Mouse (Mus musculus) midbrain, embryonic 11.5 days (tissue): ENCODE data around the gene Herc3. TPM values are rescaled to one million over a fixed set of nuclear protein-coding genes. Genes with fewer than 3 reads are reported as not detected.

Source experiments
- ATAC-seq: fragments of 200-750 bp; cut with Nextera tagmentation; 2 replicates; pipeline ENCODE4 v1.8.0; 2017; ENCODE audit warnings: moderate TSS enrichment, moderate library complexity; ENCODE audit not compliant: low FRiP score
- DNase-seq: peaks from one replicate; pipeline ENCODE4 v3.0.0; 2015; ENCODE audit warnings: low spot score; ENCODE audit errors: missing footprints
- H3K27ac ChIP-seq: fragments of 300-500 bp; sonication (generic); 2 replicates; pipeline ENCODE4 v1.5.1; 2014; ENCODE audit warnings: low read depth, low read length
- H3K27me3 ChIP-seq: fragments of 300-500 bp; sonication (generic); 2 replicates; pipeline ENCODE4 v1.6.1; 2014; ENCODE audit warnings: mild to moderate bottlenecking, low read length, moderate library complexity, mixed read lengths; ENCODE audit not compliant: control insufficient read depth, insufficient read depth
- H3K36me3 ChIP-seq: fragments of 300-500 bp; sonication (generic); 2 replicates; pipeline ENCODE4 v1.6.1; 2014; ENCODE audit warnings: mild to moderate bottlenecking, low read length, moderate library complexity, mixed read lengths; ENCODE audit not compliant: control insufficient read depth, insufficient read depth
- H3K4me1 ChIP-seq: fragments of 300-500 bp; sonication (generic); 2 replicates; pipeline ENCODE4 v1.6.1; 2014; ENCODE audit warnings: low read length; ENCODE audit not compliant: control insufficient read depth, insufficient read depth
- H3K4me2 ChIP-seq: fragments of 300-500 bp; sonication (generic); 2 replicates; pipeline ENCODE4 v1.6.1; 2014; ENCODE audit warnings: mild to moderate bottlenecking, moderate library complexity
- H3K4me3 ChIP-seq: fragments of 300-500 bp; sonication (generic); 2 replicates; pipeline ENCODE4 v1.5.1; 2014; ENCODE audit warnings: low read depth, low read length
- H3K9ac ChIP-seq: fragments of 300-500 bp; sonication (generic); 2 replicates; pipeline ENCODE4 v1.6.1; 2014; ENCODE audit warnings: low read length
- H3K9me3 ChIP-seq: fragments of 300-500 bp; sonication (generic); 2 replicates; pipeline ENCODE4 v1.6.1; 2016; ENCODE audit warnings: low read length; ENCODE audit not compliant: control insufficient read depth
- WGBS: fragments of 180-500 bp; shearing (Covaris S2); extraction: QIAGEN DNeasy Blood & Tissue Kit; methylation state at CpG from one replicate; pipeline ENCODE4 v1.1.7; 2014; 5-methylcytosine and 5-hydroxymethylcytosine counted together
- polyA plus RNA-seq: library from polyadenylated mRNA; unstranded; fragments of >200 nt; fragmentation: Nextera tagmentation; extraction: Ambion mirVana; gene quantifications from 2 replicates; pipeline ENCODE4 v1.2.1, GENCODE M21; 2014

Gene Herc3
- polyA plus RNA-seq, 1 experiment from 2014 or later, result 8.7 TPM

DNA sequence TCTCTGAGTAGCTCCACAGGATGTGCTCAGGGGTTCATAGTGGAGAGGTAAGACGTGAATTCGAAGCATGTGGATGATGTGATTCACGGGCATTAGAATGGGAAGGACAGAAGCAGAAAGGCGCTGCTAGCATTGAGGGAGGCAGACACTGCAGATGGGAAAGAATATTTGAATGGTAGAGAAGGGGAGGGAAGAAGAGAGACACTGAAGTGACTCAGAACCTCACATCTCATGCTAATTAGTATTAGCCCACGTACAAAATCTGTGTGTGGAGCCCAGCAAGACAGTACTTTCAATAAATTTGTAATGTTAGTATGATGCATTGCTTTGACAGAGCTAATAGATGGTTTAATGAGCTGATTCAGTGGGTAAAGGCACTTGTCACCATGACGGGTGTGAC lies 89.5 kb downstream of the Herc3 start:
- Histone ChIP-seq H3K9me3 (no peaks in the 10 kb centered on the region), H3K36me3 (no peaks in the 10 kb centered on the region), H3K4me2 (no peak overlapping the region), H3K27me3 (no peaks in the 10 kb centered on the region), H3K9ac (no peak overlapping the region), H3K4me1 (no peaks in the 10 kb centered on the region), H3K27ac (no peak overlapping the region), H3K4me3 (no peak overlapping the region)
- 83% methylated on average over 6 of the region's 6 CpGs for WGBS
- ATAC-seq (no peak), DNase-seq (peak; percentile 21)

DNA sequence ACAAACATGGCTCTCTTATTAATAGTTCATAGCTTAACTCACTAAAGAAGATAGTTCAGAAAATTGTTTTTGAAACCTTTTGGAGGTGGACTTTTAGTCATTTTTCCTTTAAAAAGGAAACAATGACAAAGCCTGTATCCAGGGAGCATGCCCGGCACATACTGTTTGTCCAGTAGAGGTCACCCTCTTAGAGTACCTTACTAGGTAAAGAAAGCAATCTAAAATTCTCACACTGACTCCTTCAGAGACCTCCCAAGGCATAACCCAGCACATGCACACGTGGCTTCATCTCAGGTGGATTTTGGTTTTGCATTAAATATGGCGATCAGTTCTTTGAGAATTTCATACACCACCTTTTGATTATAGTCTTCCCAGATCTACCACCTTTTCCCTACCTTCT lies 90.4 kb downstream of the Herc3 start:
- H3K4me2 ChIP-seq, result no peak overlapping the region
- DNase-seq (peak; percentile 77), ATAC-seq (peak; percentile 70; the same call in 1 of the 2 replicates)
- no peaks in the 10 kb centered on the region for H3K9me3 ChIP-seq
- no peak overlapping the region for H3K27ac ChIP-seq
- no peak overlapping the region for H3K4me3 ChIP-seq
- H3K4me1 ChIP-seq, result no peaks in the 10 kb centered on the region
- no peaks in the 10 kb centered on the region for H3K27me3 ChIP-seq
- H3K9ac ChIP-seq, result no peak overlapping the region
- WGBS, result 51% methylated on average over 3 of the region's 3 CpGs
- H3K36me3 ChIP-seq, result no peaks in the 10 kb centered on the region

DNA sequence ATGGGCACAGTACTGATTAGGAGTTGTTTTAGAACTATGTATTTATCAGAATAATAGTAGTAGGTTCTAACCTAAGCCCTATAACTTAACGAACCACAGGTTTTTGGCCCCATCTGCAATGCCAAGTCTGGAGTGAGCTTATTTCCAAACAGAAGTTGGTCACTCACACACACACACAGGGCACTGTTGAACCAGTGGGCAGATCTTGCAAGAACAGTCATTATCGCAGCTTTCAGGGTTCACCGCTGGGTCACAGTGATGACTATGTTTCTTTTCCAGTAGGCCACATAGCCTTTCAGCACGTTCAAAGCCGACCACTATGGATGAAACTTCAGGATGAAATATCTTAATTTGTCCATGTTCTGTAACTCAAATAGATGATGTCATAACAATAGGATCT lies 91.2 kb downstream of the Herc3 start:
- Histone ChIP-seq H3K27ac (no peak overlapping the region), H3K9me3 (no peaks in the 10 kb centered on the region), H3K4me1 (no peaks in the 10 kb centered on the region), H3K36me3 (no peaks in the 10 kb centered on the region), H3K27me3 (no peaks in the 10 kb centered on the region), H3K4me3 (no peak overlapping the region), H3K9ac (no peak overlapping the region), H3K4me2 (no peak overlapping the region)
- 91% methylated on average over 5 of the region's 5 CpGs for WGBS
- DNase-seq (peak; percentile 60), ATAC-seq (no peak)

GRCm38 (mm10) chr6:58927881-58928280 lies 96.6 kb downstream of the Herc3 start:
- 63% methylated on average over 2 of the region's 2 CpGs for WGBS
- Histone ChIP-seq H3K36me3 (no peaks in the 10 kb centered on the region), H3K27me3 (no peaks in the 10 kb centered on the region), H3K9me3 (no peaks in the 10 kb centered on the region), H3K4me1 (peaks cover 11% of the 10 kb centered on the region), H3K9ac (no peak overlapping the region), H3K4me2 (no peak overlapping the region), H3K27ac (no peak overlapping the region), H3K4me3 (no peak overlapping the region)
- ATAC-seq (no peak), DNase-seq (no peak)

- H3K4me1 ChIP-seq, result peaks cover 19% of the 10 kb centered on the region
- ATAC-seq, result no peak
- WGBS, result 92% methylated on average over 9 of the region's 9 CpGs
- no peak overlapping the region for H3K9ac ChIP-seq
- H3K9me3 ChIP-seq, result no peaks in the 10 kb centered on the region
- no peak overlapping the region for H3K27ac ChIP-seq
- H3K4me2 ChIP-seq, result no peak overlapping the region
- H3K4me3 ChIP-seq, result no peak overlapping the region
- H3K27me3 ChIP-seq, result no peaks in the 10 kb centered on the region
- H3K36me3 ChIP-seq, result no peaks in the 10 kb centered on the region
- DNase-seq, result peak; percentile 26
These were observed 98.7 kb downstream of the Herc3 start for GRCm38 (mm10) chr6:58929911-58930431.

DNA sequence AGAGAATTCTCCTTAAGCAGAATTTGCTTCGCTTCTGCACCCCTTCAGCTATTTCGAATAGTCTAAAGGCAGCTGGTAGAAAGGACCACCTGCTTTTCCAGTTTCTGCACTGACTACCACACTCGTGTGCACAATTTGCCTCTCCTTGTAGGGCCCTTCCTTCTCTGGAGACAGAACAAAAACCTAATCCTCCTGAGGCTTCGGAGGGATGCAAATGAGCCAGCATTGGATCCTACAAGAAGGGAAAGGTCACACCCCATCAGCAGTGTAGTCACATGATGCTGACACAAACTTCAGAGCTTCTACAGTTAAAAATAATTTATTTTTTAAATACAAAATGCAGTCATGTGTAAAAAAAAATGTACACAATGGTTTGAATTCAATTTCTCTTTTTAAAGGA lies 99.9 kb downstream of the Herc3 start:
- Histone ChIP-seq H3K4me3 (no peak overlapping the region), H3K9me3 (no peaks in the 10 kb centered on the region), H3K36me3 (no peaks in the 10 kb centered on the region), H3K4me2 (no peak overlapping the region), H3K27me3 (no peaks in the 10 kb centered on the region), H3K4me1 (peaks cover 19% of the 10 kb centered on the region), H3K9ac (no peak overlapping the region), H3K27ac (no peak overlapping the region)
- DNase-seq (peak; percentile 78), ATAC-seq (no peak; the same call in 1 of the 2 replicates)
- WGBS, result 41% methylated on average over 4 of the region's 4 CpGs

DNA sequence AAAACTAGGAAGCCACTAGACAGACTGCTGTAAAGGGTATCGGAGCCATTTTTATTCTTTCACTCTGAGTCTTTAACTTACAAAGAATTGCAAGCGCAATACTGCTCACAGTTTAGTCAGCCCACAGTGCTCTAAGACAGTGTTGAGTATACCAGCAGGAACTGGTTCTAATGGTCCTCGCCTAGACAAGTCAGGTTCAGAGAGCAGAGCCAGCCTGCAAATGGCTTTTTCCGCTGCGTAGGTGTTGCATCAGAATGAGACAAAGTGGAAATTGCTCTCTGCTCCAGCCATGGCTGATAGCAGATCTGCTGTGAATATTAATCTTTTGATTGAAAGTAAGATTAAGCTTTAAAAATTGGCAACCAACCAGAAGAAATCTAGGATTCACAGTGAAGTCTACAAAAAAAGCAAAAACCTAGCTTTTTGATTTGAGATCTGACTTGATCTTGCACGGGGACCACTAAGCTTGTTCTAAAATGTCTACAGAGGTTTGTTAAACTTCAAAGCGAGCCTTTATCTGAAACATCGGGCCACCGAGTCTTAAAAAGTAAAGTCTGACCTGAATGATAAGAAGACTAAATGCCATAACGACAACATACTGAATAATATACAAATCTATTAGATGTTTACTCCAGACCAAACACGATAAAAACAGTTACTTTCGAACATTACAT lies 101.4 kb downstream of the Herc3 start:
- DNase-seq, result peak; percentile 82
- no peaks in the 10 kb centered on the region for H3K9me3 ChIP-seq
- no peaks in the 10 kb centered on the region for H3K36me3 ChIP-seq
- H3K27ac ChIP-seq, result peak overlapping the region; percentile 38; the same call in 1 of the 2 replicates
- ATAC-seq, result peak; percentile 42; the same call in 1 of the 2 replicates
- no peaks in the 10 kb centered on the region for H3K27me3 ChIP-seq
- no peak overlapping the region for H3K4me2 ChIP-seq
- 75% methylated on average over 12 of the region's 12 CpGs for WGBS
- H3K9ac ChIP-seq, result no peak overlapping the region
- peaks cover 19% of the 10 kb centered on the region for H3K4me1 ChIP-seq
- no peak overlapping the region for H3K4me3 ChIP-seq

DNA sequence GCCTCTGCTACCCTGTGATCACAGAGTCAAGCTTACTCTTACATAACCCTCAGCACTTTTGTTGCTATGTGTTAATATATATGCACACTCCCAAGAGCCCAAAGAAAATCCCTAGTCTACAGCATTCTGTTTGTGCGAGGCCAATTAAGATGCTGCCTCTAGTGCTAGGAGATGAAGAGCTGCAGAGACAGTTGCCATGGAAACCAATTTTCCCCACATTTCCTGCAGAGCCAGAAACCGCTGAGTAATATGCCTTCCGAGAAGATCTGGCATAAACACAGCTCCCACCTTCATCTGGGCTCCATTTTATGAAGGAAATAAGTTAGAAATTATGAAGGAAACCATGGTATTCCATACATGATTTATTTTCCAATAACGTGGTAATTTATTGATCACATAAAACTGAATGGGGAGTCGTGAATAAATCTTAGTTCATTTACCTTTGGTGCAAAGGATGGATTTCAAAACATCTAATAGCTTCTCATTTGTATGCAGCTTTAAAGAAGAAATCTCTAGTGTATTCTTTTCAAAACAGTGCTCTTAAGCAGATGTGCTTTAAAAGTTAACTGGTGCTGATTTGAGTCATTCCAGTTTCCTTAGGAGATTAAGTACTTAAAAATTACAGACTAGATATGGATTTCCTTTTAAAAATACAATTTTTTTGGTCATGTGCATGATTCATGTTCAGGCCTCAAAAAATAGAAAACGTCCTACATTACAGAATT lies 102.1 kb downstream of the Herc3 start:
- Histone ChIP-seq H3K27ac (no peak overlapping the region; the same call in 1 of the 2 replicates), H3K9me3 (no peaks in the 10 kb centered on the region), H3K36me3 (no peaks in the 10 kb centered on the region), H3K9ac (no peak overlapping the region), H3K4me3 (no peak overlapping the region), H3K4me1 (peaks cover 19% of the 10 kb centered on the region), H3K27me3 (no peaks in the 10 kb centered on the region), H3K4me2 (no peak overlapping the region)
- ATAC-seq (peak; percentile 90), DNase-seq (peak; percentile 95)
- whole genome bisulfite sequencing, result 38% methylated on average over 6 of the region's 6 CpGs

- WGBS, result 61% methylated on average over 4 of the region's 4 CpGs
- ATAC-seq, result peak; percentile 28; the same call in 1 of the 2 replicates
- no peaks in the 10 kb centered on the region for H3K9me3 ChIP-seq
- no peak overlapping the region for H3K4me2 ChIP-seq
- no peaks in the 10 kb centered on the region for H3K36me3 ChIP-seq
- no peak overlapping the region for H3K4me3 ChIP-seq
- DNase-seq, result peak; percentile 83
- peak overlapping the region; percentile 51 for H3K27ac ChIP-seq
- no peaks in the 10 kb centered on the region for H3K27me3 ChIP-seq
- H3K9ac ChIP-seq, result no peak overlapping the region
- peaks cover 19% of the 10 kb centered on the region for H3K4me1 ChIP-seq
These were observed 102.9 kb downstream of the Herc3 start for GRCm38 (mm10) chr6:58934144-58934543.
